In the genomic region with DNA sequence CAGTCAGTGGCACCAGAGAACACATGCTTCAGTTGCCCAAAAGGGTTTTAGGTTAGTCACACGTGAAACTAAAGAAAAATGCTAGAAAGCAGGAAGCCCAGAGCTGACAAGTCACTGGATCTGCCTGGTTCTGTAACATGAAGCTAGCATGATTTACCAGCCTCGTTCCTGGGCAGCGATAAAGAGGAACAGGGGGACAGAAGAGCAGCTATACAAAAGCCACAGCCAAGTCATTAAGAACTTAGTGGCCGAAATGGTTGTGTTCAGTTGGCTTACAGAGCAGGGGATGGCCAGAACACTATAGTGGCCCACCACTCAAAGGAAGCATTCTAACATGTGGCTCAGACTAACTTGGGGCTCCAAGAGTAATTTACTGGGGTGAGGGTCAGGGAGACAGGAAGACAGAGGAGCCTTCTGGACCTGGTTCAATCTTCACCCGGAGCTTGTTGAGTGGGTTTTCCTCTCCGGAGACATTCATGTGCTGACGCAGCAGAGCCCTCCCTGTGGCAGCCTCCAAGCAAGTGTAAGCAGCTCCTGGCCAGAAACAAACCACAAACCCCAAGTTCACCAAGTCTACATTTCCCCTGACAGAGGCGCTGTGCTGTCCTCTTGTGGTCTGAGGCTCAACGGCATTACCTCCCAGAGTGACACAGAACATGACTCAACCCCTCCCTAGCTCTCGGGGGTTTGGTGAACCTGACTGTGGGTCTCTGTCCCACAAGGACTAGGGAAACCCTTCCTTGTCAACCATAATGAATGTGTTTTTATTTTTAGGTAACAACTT, we compare ENCODE assay signal across 18 mouse cellular contexts. TPM values are rescaled to one million over a fixed set of nuclear protein-coding genes. Genes with fewer than 3 reads are reported as not detected.
A peak's percentile ranks its signal among the peaks of the same experiment; 100 is the strongest.
DNase-seq lines count a peak whose midpoint lies in the region; ATAC-seq and TF ChIP-seq lines count a peak whose summit lies in the region.
"Had no signal": no experiment of that assay in that cellular context is flagged by ENCODE, and none has a peak within 500 bp of the region (broad histone marks: within the 10 kb centered on the region; RNA-seq: fewer than 3 reads in every experiment).

No protein-coding gene starts in this region.

- 74% methylated on average over 10 of the region's 10 CpGs for WGBS in heart, adult 2 months
- WGBS in hindbrain, embryonic 13.5 days = 91% methylated on average over 10 of the region's 10 CpGs

- no peak for TF ChIP-seq EP300 in CH12.LX (IDR thresholded peaks at IDR 0.05; ENCODE audit: low read length)
- TF ChIP-seq EP300 in heart, adult 2 months (IDR thresholded peaks at IDR 0.05; ENCODE audit: insufficient read depth, low read depth, low read length) = no peak

- no peak overlapping the region for H3K4me2 ChIP-seq in CH12.LX (ENCODE audit: insufficient read depth, low read depth, poor library complexity, severe bottlenecking)
- no peak overlapping the region for H3K4me2 ChIP-seq in hindbrain, embryonic 13.5 days
- H3K4me2 ChIP-seq: limb, embryonic 12.5 days had no signal

- ATAC-seq in hematopoietic stem cell, adult 5-6 weeks (replicated peaks in 1 of 2; ENCODE audit: insufficient read depth in 1 of 2, low FRiP score in 2 of 2, low TSS enrichment in 1 of 2, low read depth in 1 of 2, poor library complexity in 2 of 2, severe bottlenecking in 2 of 2) = peak; percentile 94 to 96
- peak; percentile 49 for ATAC-seq in monocyte, adult 5-6 weeks (replicated peaks; ENCODE audit: insufficient number of reproducible peaks, low FRiP score, low TSS enrichment, poor library complexity, severe bottlenecking)
- no peak for ATAC-seq in hindbrain, embryonic 13.5 days (ENCODE audit: low FRiP score)
- ATAC-seq: activated CD4-positive, CD25-positive, alpha-beta regulatory T cell, adult 4 months had no signal

- dilution Hi-C loops in CH12.LX (cut with MboI; ENCODE audit: extremely low pct_ligation_motif_present, extremely low pct_unique_long_range_greater_than_20kb, low sequenced_read_pairs) = no loop called here

- peaks cover 17 to 38% of the 10 kb centered on the region in 2 experiments; a peak in 3 of 4 replicates for H3K4me1 ChIP-seq in CH12.LX (ENCODE audit: control insufficient read depth in 1 of 2, insufficient read depth in 2 of 2)
- no peaks in the 10 kb centered on the region for H3K4me1 ChIP-seq in heart, adult 2 months (ENCODE audit: control insufficient read depth, insufficient read depth, low read length)
- no peaks in the 10 kb centered on the region for H3K4me1 ChIP-seq in hindbrain, embryonic 13.5 days (replicated peaks)
- H3K4me1 ChIP-seq: limb, embryonic 12.5 days had no signal

- intact Hi-C loops in heart, adult 2 months (cut with DNase I) = no loop called here

- H3K79me2 ChIP-seq in CH12.LX (replicated peaks; ENCODE audit: control insufficient read depth, extremely low read depth, insufficient read depth, poor library complexity, severe bottlenecking) = no peaks in the 10 kb centered on the region; the same call in 1 of the 2 replicates
- H3K79me2 ChIP-seq in heart, adult 2 months (replicated peaks; ENCODE audit: control insufficient read depth, insufficient read depth, low read length) = no peaks in the 10 kb centered on the region

- peak; percentile 39 for TF ChIP-seq RAD21 in CH12.LX (IDR thresholded peaks at IDR 0.05; ENCODE audit: low read depth, low read length)

- in situ Hi-C loops in CH12.LX (cut with MboI; ENCODE audit: low pct_ligation_motif_present, low pct_unique_long_range_greater_than_20kb, low sequenced_read_pairs) = no loop called here

- TF ChIP-seq CTCF in layer of hippocampus, adult 2 months (conservative IDR thresholded peaks at IDR 0.05) = peak; percentile 19; the same call in 1 of the 2 replicates
- TF ChIP-seq CTCF in CH12.LX (conservative IDR thresholded peaks at IDR 0.05 in 1 of 2, IDR thresholded peaks at IDR 0.05 in 1 of 2; ENCODE audit: low read depth in 2 of 2, low read length in 2 of 2) = peak in 1 of 2 experiments; percentile 59; a peak in 3 of 4 replicates
- no peak for TF ChIP-seq CTCF in heart, adult 2 months (IDR thresholded peaks at IDR 0.05)

- no peak for TF ChIP-seq POLR2A in CH12.LX (IDR thresholded peaks at IDR 0.05; ENCODE audit: low read depth, low read length)
- TF ChIP-seq POLR2A in heart, adult 2 months (IDR thresholded peaks at IDR 0.05; ENCODE audit: insufficient read depth, low read depth, low read length) = no peak

- DNase-seq in layer of hippocampus, adult 2 months (ENCODE audit: low spot score in 2 of 2) = no peak
- DNase-seq in layer of hippocampus, postnatal 36 days = no peak
- DNase-seq in CH12.LX (ENCODE audit: extremely low read depth) = peak; percentile 62
- DNase-seq in embryo, embryonic 10 days (ENCODE audit: low spot score) = no peak
- DNase-seq in heart, adult 2 months = no peak
- DNase-seq: cerebellum, postnatal 36 days; heart, postnatal 36 days; kidney, adult 8-10 months; lung, postnatal 4 days; thymus, adult 2 months had no signal

- H3K4me3 ChIP-seq in layer of hippocampus, adult 2 months = no peak overlapping the region
- H3K4me3 ChIP-seq in CH12.LX (replicated peaks in 1 of 3; ENCODE audit: low read depth in 2 of 3, low read length in 2 of 3, poor library complexity in 1 of 3) = no peak overlapping the region
- H3K4me3 ChIP-seq in heart, adult 2 months = no peak overlapping the region
- H3K4me3 ChIP-seq in hindbrain, embryonic 13.5 days = no peak overlapping the region
- H3K4me3 ChIP-seq: erythroblast, embryonic 14.5 days; limb, embryonic 12.5 days; myocyte had no signal

- no peaks in the 10 kb centered on the region for H3K9me3 ChIP-seq in CH12.LX (replicated peaks; ENCODE audit: low read length)
- H3K9me3 ChIP-seq in hindbrain, embryonic 13.5 days = no peaks in the 10 kb centered on the region
- H3K9me3 ChIP-seq: limb, embryonic 12.5 days had no signal

- peaks cover 57 to 92% of the 10 kb centered on the region in 2 experiments for H3K36me3 ChIP-seq in CH12.LX (replicated peaks in 1 of 2; ENCODE audit: control insufficient read depth in 1 of 2, insufficient read depth in 1 of 2, low read length in 1 of 2)
- H3K36me3 ChIP-seq in heart, adult 2 months (ENCODE audit: control insufficient read depth, insufficient read depth, low read length) = no peaks in the 10 kb centered on the region
- peaks cover 90% of the 10 kb centered on the region for H3K36me3 ChIP-seq in hindbrain, embryonic 13.5 days

- H3K9ac ChIP-seq in CH12.LX (ENCODE audit: insufficient read depth, low read depth) = no peak overlapping the region
- H3K9ac ChIP-seq in heart, adult 2 months (ENCODE audit: low read depth, low read length) = no peak overlapping the region
- H3K9ac ChIP-seq in hindbrain, embryonic 13.5 days = no peak overlapping the region
- H3K9ac ChIP-seq: limb, embryonic 12.5 days had no signal

- no peaks in the 10 kb centered on the region for H3K27me3 ChIP-seq in CH12.LX (replicated peaks)
- H3K27me3 ChIP-seq in heart, adult 2 months (ENCODE audit: control insufficient read depth, insufficient read depth, low read length) = no peaks in the 10 kb centered on the region
- H3K27me3 ChIP-seq in hindbrain, embryonic 13.5 days = no peaks in the 10 kb centered on the region
- H3K27me3 ChIP-seq: limb, embryonic 12.5 days had no signal

- H3K27ac ChIP-seq in layer of hippocampus, adult 2 months = no peak overlapping the region
- H3K27ac ChIP-seq in CH12.LX (ENCODE audit: insufficient read depth, low read depth) = no peak overlapping the region; the same call in 1 of the 2 replicates
- no peak overlapping the region for H3K27ac ChIP-seq in heart, adult 2 months
- no peak overlapping the region for H3K27ac ChIP-seq in hindbrain, embryonic 13.5 days
- H3K27ac ChIP-seq: limb, embryonic 12.5 days had no signal

RNA-seq across cellular contexts. Expression of a gene that starts 9.5 kb away (rescaled TPM):
- total RNA-seq in layer of hippocampus, adult 2 months (2021) = not detected
- not detected for total RNA-seq in layer of hippocampus, postnatal 36 days (2021)
- total RNA-seq in CH12.LX (2012; rRNA removed) (26.0 and 28.6 TPM in 2 replicates), CH12.LX (2014; rRNA removed) (13.1 and 14.6 TPM in 2 replicates)
- polyA plus RNA-seq in CH12.LX (2012; ENCODE audit: insufficient read length, low read depth) = 46.9 and 52.1 TPM in 2 replicates
- not detected in 2 replicates for total RNA-seq in hematopoietic stem cell, adult 5-6 weeks (2017)
- total RNA-seq in monocyte, adult 5-6 weeks (2017) = 0.19 TPM in 1 of 3 replicates, not detected in the others
- total RNA-seq in heart, adult 2 months (2021) = not detected
- polyA plus RNA-seq in heart, adult 2 months (2012; rRNA removed) = 2.0 TPM in 1 of 2 replicates, not detected in the other
- polyA plus RNA-seq in hindbrain, embryonic 13.5 days (2015; fragmentation: Nextera tagmentation; extraction: Ambion mirVana) = 0.19 TPM in 2 replicates
- total RNA-seq: heart, postnatal 36 days; layer of hippocampus, postnatal 10 days had no signal
- polyA plus RNA-seq: activated CD4-positive, CD25-positive, alpha-beta regulatory T cell, adult 4 months; erythroblast, embryonic 14.5 days had no signal

RNA-seq across cellular contexts. Expression of a gene that starts 16.0 kb away (rescaled TPM):
- 10 to 100 TPM; 60.3 to 65.3 TPM for total RNA-seq in layer of hippocampus, adult 2 months (2021)
- 10 to 100 TPM; 54.0 to 65.4 TPM for total RNA-seq in layer of hippocampus, postnatal 36 days (2021)
- 72.6 and 78.7 TPM in 2 replicates for total RNA-seq in CH12.LX (2012; rRNA removed)
- 73.8 and 77.1 TPM in 2 replicates for total RNA-seq in CH12.LX (2014; rRNA removed)
- polyA plus RNA-seq in CH12.LX (2012; ENCODE audit: insufficient read length, low read depth) = 118 and 123 TPM in 2 replicates
- 31.6 and 57.2 TPM in 2 replicates for total RNA-seq in hematopoietic stem cell, adult 5-6 weeks (2017)
- total RNA-seq in monocyte, adult 5-6 weeks (2017) = 66.6 to 85.9 TPM (median 71.4 TPM) in 3 replicates
- 10 to 100 TPM; 20.0 to 22.6 TPM for total RNA-seq in heart, adult 2 months (2021)
- polyA plus RNA-seq in heart, adult 2 months (2012; rRNA removed) = 14.0 and 14.4 TPM in 2 replicates
- polyA plus RNA-seq in hindbrain, embryonic 13.5 days (2015; fragmentation: Nextera tagmentation; extraction: Ambion mirVana) = 101 and 102 TPM in 2 replicates

RNA-seq across cellular contexts. Expression of a gene that starts 45.7 kb away (rescaled TPM):
- 100 to 1,000 TPM; 177 to 178 TPM for total RNA-seq in layer of hippocampus, adult 2 months (2021)
- total RNA-seq in layer of hippocampus, postnatal 36 days (2021) = 100 to 1,000 TPM; 162 to 176 TPM
- 126 and 180 TPM in 2 replicates for total RNA-seq in CH12.LX (2012; rRNA removed)
- 238 and 272 TPM in 2 replicates for total RNA-seq in CH12.LX (2014; rRNA removed)
- polyA plus RNA-seq in CH12.LX (2012; ENCODE audit: insufficient read length, low read depth) = 341 and 372 TPM in 2 replicates
- total RNA-seq in hematopoietic stem cell, adult 5-6 weeks (2017) = 25.2 and 42.1 TPM in 2 replicates
- total RNA-seq in monocyte, adult 5-6 weeks (2017) = 11.7 to 18.5 TPM (median 16.7 TPM) in 3 replicates
- 100 to 1,000 TPM; 325 to 370 TPM for total RNA-seq in heart, adult 2 months (2021)
- 185 and 239 TPM in 2 replicates for polyA plus RNA-seq in heart, adult 2 months (2012; rRNA removed)
- polyA plus RNA-seq in hindbrain, embryonic 13.5 days (2015; fragmentation: Nextera tagmentation; extraction: Ambion mirVana) = 145 and 164 TPM in 2 replicates

RNA-seq across cellular contexts. Expression of a gene that starts 56.8 kb away (rescaled TPM):
- total RNA-seq in layer of hippocampus, adult 2 months (2021) = under 1 TPM; 0.39 to 0.61 TPM
- under 1 TPM; 0.70 to 0.91 TPM for total RNA-seq in layer of hippocampus, postnatal 36 days (2021)
- total RNA-seq in CH12.LX (2012; rRNA removed) (not detected in 2 replicates), CH12.LX (2014; rRNA removed) (not detected in 2 replicates)
- not detected in 2 replicates for polyA plus RNA-seq in CH12.LX (2012; ENCODE audit: insufficient read length, low read depth)
- not detected in 2 replicates for total RNA-seq in hematopoietic stem cell, adult 5-6 weeks (2017)
- total RNA-seq in monocyte, adult 5-6 weeks (2017) = not detected in 3 replicates
- 1 to 10 TPM; 3.7 to 4.7 TPM for total RNA-seq in heart, adult 2 months (2021)
- 4.8 and 6.4 TPM in 2 replicates for polyA plus RNA-seq in heart, adult 2 months (2012; rRNA removed)
- polyA plus RNA-seq in hindbrain, embryonic 13.5 days (2015; fragmentation: Nextera tagmentation; extraction: Ambion mirVana) = 0.29 and 0.31 TPM in 2 replicates
- polyA plus RNA-seq: activated CD4-positive, CD25-positive, alpha-beta regulatory T cell, adult 4 months; erythroblast, embryonic 14.5 days had no signal

Comparison
In these comparisons a context has a peak if more than half of its experiments do, and no peak if none do; other contexts are left out.
1. RNA of a gene that starts 9.5 kb away (total RNA-seq): 13.1 to 28.6 TPM in CH12.LX; not detected in layer of hippocampus, postnatal 36 days, not detected in layer of hippocampus, adult 2 months, not detected in hematopoietic stem cell, adult 5-6 weeks, 0.19 TPM in monocyte, adult 5-6 weeks and not detected in heart, adult 2 months; every median in the first group is over 10 times any median in the second.